Mouse (Mus musculus) thymus, postnatal 0 days (tissue): ENCODE results near the gene Pcnx. TPM values are rescaled to one million over a fixed set of nuclear protein-coding genes. Genes with fewer than 3 reads are reported as not detected.

Experiments used
- DNase-seq: peaks from one replicate; pipeline ENCODE4 v3.0.0-alpha.2; 2015; ENCODE audit warnings: low spot score
- polyA plus RNA-seq: library from polyadenylated mRNA; unstranded; fragments of >200 nt; fragmentation: Nextera tagmentation; extraction: Ambion mirVana; gene quantifications from 2 replicates; pipeline ENCODE4 v1.2.1, GENCODE M21; 2015

Pcnx gene
- polyA plus RNA-seq, 1 experiment from 2014 or later: 17.5 TPM

GRCm38 (mm10) chr12:81894311-81894710 is 34.5 kb downstream of the Pcnx start:
- DNase-seq: no peak

- DNase-seq: no peak
These were observed 36.2 kb downstream of the Pcnx start for GRCm38 (mm10) chr12:81895986-81896385.

- DNase-seq: no peak
These were observed 44.6 kb downstream of the Pcnx start for GRCm38 (mm10) chr12:81904456-81904855.

GRCm38 (mm10) chr12:81905865-81906264 is 46.0 kb downstream of the Pcnx start:
- DNase-seq: no peak

DNA sequence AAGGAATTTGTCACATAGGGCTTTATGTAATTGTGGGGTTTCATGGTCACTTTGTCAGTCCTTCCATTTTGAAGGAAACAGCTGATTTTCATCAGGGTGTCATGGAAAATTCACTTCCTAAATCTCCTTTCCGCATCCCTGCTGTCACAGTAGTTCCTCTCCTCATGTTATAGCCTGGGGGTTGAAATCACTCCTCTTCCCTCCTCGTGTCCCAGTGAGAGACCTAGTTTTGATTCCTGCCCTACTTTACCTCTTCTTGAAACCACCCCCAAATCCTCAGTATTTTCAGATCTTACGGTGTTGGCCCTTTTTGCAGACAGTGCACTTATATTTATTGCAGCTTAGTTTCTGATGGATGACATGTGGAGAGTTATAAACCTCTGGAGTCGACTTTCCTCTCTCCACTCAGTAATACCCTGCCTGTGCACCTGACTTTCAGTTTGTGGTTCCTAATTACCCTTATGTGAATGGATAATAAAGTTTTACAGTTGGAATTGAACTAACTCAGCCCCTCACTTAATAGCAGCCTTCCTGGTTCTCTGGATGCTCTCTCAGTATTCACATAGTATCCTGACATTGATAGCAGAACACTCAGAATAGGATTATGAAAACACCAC is 48.0 kb downstream of the Pcnx start:
- DNase-seq: no peak

- no peak for DNase-seq
These were observed 50.6 kb downstream of the Pcnx start for GRCm38 (mm10) chr12:81910439-81910838.

DNA sequence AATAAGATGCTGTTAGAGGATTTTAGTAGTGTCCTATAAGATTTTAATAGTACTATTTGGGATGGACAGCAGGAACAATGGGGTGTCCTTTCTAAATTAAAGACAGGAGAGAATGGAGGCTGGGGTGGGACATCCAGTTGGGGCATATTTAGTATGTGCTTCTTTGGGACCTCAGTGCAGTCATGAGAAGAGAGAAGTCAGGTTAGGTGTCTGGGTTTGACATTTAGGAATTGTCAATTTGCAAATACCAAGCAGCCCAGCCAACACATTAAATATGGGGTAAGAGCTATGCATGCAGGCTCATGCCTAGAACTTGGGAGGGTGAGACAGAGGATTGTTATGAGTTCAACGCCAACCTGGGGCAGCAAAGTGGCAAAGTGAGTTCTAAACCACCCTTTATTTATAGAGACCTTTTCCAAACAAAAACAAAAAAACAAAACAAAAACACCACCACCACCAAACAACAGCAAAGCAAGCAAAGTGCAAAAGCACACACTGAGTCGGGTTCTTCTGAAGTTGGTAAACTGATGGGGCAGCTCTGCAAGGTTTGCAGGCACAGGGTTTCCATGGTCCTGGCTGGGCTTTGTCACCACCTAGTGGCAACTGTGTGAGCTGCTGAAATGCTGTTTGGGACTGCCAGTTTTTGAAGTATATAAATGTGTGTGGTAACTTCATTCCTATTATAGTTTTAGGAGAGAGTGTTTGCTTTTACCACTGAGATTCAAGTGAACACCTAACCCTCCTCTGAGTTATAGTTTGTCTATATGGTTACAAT is 55.5 kb downstream of the Pcnx start:
- DNase-seq: peak; percentile 82

- DNase-seq: no peak
These were observed 58.5 kb downstream of the Pcnx start for GRCm38 (mm10) chr12:81918346-81918745.

- DNase-seq: no peak
These were observed 59.1 kb downstream of the Pcnx start for GRCm38 (mm10) chr12:81918886-81919285.

- DNase-seq: no peak
These were observed 60.2 kb downstream of the Pcnx start for GRCm38 (mm10) chr12:81920027-81920426.

GRCm38 (mm10) chr12:81920614-81921013 is 60.8 kb downstream of the Pcnx start:
- no peak for DNase-seq

DNA sequence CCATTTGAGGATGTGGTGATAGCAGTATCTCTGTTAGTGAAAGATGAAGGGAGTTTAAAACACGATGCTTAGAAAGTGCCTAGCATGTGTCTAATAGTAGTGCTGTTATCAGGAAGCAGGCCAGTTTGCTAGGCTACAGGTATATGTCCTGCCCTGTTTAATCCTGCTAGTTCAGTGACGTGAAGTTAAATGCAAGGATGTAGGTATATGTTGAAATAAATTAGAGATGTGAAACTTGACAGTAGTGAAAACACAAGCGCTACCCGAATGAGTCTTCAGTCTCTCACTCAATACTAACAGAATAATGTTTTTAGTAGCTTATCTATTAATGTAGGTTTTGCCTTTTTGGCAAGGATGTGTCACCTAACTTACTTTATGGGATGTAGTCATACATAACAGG is 62.0 kb downstream of the Pcnx start:
- DNase-seq: no peak

DNA sequence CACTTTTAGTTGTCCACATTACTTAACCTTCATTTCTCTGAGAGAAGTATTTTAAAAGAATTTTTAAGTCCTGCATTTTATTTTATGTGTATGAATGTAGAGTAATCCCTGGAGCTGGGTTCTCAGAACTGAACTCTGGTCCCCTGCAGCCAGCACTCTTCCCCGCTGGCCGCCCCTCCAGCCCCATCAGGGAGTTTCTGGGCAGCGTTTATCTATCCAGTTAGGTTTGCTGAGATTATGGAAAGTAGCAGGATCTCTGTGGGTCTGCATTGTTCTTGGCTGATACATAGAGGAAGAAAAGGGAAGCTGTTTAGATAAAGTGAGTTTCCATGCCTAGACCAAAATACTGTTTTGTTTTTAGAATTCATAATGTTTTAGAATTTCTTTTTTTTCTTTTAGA is 63.0 kb downstream of the Pcnx start:
- DNase-seq: no peak

- DNase-seq: no peak
These were observed 67.3 kb downstream of the Pcnx start for GRCm38 (mm10) chr12:81927163-81927562.

DNA sequence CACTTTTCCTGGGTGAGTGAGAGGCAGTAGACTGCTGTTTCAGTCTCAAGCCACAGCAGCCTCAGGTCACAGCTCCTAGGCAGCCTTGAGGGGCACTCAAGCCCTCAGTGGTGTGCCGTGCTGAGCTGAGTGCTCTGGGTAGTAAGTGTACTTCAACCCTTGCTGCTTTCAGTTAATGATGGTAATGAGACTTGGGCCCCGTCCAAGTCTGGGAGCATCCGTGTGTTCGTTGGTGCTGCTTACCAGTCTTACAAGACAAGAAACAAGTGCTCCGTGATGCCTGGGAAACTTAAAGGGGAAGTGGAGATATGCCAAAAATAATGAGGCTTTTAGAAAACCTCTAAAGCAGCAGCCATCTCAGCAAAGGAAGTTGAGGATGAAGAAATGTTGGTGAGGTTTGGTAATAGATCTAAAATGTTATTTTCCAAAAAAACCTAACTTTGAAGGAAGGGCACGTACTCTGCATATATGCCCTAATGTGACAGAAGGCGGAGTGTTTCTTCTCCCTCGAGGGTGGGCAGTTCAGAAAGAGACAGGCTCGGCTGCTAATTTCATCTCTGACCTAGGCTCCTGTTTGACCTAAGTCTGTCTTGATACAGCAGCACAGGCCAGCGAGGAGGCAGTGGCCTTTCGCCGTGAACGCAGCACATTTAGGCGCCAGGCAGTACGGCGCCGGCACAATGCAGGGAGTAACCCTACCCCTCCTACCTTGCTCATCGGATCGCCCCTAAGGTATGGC is 68.0 kb downstream of the Pcnx start:
- DNase-seq: no peak

- DNase-seq: no peak
These were observed 68.6 kb downstream of the Pcnx start for GRCm38 (mm10) chr12:81928382-81928770.

- DNase-seq: no peak
These were observed 72.2 kb downstream of the Pcnx start for GRCm38 (mm10) chr12:81932015-81932414.

DNA sequence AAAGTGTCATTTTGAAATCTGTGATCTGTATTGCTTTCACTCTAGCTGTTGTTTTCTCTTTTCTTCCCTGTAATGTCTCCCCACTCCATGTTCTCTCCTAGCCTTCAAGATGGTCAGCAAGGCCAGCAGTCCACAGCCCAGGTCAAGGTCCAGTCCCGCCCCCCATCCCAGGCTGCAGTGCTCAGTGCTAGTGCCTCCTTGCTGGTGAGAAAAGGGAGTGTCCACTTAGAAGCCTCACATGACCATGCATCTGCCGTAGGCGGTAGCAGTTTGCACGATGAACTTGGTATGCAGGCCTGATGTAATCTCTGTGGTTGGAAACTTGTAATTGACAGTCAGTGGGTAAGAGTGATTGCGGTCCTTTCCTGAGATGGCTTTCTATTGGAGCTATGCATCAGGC is 73.6 kb downstream of the Pcnx start:
- DNase-seq: no peak

DNA sequence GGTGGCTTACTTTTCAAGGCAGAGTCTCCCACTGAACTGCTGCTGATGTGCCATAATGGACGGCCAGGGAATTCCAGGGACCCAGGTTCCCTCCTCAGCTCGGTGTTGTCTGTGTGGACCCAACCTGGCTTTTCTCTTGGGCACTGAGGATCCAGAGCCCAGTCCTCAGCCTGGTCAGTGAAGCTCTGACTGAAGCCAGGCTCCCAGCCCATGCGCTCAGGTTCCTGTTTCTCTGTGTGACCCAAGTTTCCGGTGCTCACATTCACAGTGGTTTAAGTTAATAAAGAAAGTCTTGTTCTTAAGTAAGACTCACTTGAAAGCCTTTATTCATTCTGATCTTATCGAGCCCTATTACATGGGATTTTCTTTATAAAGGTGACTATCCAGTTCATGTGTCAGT is 74.7 kb downstream of the Pcnx start:
- DNase-seq: no peak

DNA sequence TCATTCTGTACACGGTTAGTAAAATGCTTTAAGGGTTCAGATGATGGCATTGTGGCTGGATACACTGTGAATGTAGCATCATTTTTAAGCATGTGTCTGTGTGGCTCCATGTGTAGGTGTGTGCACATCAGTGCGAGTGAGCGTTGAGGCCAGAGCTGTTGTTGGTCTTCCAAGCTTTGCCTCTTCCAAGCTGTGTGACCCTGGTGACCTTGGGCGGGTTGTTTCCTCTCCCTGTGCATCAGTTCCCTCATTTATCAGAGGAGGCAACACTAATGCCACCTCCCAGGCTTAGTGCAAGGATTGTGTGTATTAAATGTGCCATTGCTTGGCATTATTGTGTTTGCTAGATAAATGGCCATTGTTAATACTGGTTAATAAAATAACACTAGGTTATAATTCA is 76.2 kb downstream of the Pcnx start:
- no peak for DNase-seq

DNA sequence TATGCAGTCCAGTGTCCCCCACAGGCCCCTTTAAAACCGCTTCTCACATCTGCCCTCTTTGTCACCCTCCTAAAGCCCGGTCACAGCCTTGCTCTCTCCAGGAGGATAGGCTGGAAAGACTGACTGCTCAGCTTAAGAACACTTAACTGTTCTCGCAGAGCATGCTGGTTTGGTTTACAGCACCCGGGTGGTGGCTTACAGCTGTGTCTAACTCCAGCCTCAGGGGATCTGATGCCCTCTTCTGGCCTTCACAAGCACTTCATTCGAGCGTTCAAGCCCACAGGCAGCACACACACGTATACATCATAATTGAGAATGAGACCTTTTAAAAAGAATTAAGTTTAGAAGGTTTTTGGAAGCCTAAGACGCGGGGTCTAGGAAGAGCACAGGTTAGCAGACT is 81.4 kb downstream of the Pcnx start:
- DNase-seq: no peak

GRCm38 (mm10) chr12:81943331-81944062 is 83.7 kb downstream of the Pcnx start:
- DNase-seq: no peak
